Mouse (Mus musculus) fibroblast of lung, adult 2 months (primary cell): ENCODE results near the gene Gm12248.
"Not testable (repeated sequence)": the region's sequence is repeated elsewhere in the genome, so short reads cannot be mapped to it uniquely, and the experiment has no call there.

ENCODE experiments used
- DNase-seq: peaks from one replicate; pipeline ENCODE4 v3.0.0-alpha.2; 2011; ENCODE audit warnings: low read depth

Gene Gm12248

DNA sequence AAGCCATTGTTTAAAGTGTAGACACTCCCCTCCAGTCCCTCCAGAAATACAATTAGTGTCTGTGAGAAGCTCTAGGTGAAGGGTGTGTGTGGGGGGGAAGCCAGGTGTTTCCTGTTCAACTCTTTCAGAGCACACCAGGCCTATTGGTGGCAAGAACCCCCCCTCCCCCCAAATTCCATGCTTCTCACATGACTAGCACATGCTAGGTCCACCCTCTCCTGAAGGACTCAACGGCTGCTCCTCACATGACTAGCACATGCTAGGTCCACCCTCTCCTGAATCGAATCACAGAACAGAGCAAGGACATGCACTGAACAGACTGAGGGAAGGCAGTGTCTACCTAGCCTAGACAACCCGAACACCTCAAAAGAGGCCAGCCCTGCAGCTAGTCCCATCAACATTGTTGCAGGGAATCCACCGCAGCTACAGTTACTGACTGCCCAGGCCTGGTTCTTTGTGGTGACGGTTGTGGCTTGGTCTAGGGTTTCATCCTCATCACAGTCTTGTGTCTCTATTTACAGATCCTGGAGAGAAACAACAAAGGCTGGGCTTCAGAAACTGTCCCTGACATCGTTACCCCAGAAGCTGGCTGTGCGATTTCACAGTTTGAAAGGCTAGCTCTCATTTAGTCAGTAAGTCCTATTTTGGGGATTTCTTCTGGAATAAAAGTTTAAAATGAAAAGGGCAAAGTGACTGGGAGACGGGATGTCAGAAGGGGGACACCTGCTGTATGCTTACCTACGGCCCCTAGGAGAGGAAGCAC is 9.8 kb upstream of the Gm12248 start:
- DNase-seq = no peak

DNA sequence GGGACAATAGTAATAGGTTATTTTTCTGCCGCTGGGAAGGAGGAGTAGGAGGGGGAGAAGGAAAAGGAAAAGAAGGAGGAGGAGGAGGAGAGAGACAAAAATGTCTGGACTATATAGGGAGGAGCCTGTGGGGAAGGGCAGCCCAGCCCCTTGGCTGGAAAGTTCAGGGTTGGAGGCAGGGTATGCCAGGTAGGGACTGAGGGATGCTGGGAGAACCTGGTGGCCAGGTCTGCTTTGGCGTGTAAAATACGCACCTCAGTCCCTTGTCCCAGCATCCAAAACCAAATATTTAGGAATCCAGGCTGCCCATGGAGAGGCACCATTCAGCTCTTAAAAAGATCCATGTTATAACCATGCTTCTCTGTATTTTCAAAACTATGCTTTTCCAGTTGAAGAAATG is 9.2 kb upstream of the Gm12248 start:
- no peak for DNase-seq

DNA sequence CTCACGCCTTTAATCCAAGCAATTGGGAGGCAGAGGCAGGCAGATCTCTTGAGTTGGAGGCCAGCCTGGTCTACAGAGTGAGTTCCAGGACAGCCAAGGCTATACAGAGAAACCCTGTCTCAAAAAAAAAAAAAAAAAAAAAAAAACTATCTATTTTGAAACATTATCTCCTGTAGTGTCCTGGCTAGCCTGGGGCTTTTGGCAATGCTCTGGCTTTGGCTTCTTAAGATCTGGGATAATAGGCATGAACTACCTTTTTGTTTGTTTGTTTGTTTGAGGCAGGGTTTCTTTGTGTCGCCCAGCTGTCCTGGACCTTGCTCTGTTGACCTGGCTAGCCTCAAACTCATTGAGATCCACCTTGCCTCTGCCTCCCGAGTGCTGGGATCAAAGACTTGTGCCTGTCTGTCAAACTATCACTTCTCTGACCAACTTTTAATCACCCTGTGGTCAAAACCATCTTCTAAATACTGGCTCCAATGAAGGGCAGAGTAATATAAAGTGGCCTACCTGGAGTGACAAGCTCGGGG is 8.3 kb upstream of the Gm12248 start:
- no peak for DNase-seq

DNA sequence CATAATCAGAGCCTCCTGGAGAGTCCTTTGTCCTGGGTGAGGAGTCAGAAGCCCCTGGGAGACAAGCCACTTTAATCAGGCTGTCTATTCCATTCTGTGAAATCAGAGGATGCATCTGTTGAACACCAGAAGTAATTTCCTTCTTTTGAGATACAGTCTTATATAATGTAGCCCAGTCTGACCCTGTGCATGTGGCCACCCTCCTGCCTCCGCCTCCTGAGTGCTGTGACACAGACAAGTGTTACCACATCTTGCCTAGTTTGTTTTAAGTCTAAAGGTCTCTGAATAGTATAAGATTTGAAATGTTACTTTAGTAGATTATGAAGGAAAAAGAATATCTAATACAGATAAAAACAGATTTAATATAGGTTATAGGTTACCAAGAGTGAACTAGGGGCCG is 7.1 kb upstream of the Gm12248 start:
- DNase-seq = no peak

DNA sequence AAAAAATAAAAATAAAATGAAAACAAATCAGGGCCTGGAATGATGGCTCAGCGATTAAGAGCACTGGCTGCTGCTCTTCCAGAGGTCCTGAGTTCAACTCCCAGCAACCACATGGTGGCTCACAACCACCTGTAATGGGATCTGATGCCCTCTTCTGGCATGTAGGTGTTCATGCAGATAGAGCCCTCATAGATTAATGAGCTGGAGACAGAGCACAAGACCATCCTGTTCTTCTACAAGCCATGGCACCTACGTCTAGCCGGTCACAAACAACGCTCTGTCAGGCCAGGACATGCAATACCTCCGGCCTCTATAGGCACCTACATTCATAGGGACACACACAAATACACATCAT is 5.4 kb upstream of the Gm12248 start:
- DNase-seq = not testable (repeated sequence)

DNA sequence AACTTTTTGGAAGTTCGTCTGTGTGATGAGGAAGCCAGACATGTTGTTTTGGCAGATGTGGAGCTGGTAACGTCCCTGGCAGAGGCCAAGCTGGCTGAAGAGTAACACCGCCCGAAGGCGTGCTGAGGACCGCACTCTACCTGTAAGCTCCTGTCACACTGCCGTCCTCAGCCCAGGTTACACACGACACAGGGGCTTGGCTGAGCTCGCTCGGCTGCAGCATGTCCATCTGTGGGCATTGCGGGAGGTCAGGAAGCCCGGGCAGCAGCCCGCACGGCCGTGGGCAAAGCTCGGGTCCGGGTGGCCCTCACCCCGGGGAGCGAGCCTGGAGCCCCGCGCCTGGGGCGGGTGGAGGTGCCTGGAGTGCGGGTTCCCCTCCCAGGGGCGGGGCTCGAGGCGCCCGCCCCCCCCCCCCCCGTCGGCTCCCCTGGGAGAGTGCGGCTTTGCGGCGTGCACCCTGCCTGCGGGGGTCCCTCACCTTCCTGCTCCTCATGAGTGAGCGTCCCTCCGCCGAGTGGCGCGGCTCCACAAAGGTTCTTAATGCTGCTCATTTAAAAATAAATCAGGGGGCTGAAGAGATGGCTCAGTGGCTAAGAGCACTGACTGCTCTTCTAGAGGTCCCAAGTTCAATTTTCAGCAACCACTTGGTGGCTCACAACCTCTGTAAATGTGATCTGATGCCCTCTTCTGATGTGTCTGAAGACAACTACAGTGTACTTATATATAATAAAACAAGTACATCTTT is 4.9 kb upstream of the Gm12248 start:
- no peak for DNase-seq

DNA sequence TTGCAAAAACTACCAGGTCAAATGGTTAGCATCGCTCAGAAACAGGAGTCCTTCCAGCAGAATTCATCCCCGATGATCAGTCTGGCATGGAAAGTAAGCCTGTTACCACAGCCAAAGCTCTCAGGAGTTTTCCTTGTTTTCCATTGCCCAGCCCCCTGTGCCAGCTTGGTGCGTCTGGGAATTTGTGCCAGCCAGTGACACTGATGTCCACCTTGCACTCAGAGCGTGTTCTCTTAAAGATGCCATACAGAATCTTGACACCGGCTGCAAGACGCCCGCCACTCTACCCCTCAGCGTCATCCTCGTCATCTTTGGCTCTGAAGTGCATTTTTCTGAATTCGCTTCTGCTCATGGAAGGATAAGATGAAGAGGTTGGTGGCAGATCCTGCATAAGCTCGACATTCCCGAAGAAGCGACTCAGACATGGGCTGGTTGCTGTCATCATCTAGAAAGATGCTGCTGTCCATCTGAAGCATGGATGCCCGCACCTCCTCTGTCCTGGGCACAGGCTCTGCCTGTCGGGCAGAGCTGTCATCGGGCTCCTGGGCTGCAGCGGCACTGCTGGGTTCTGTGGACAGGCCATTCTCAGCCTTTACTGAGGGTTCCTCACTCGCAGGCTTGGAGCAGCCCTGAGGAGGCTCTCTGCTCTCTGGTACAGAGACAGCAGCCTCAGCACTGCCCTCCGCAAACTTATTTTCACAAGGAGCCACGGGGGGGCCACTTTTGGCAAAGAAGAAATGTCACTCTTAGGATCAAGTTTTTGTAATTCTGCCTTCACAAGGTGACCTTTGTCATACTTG is 4.1 kb upstream of the Gm12248 start:
- no peak for DNase-seq

DNA sequence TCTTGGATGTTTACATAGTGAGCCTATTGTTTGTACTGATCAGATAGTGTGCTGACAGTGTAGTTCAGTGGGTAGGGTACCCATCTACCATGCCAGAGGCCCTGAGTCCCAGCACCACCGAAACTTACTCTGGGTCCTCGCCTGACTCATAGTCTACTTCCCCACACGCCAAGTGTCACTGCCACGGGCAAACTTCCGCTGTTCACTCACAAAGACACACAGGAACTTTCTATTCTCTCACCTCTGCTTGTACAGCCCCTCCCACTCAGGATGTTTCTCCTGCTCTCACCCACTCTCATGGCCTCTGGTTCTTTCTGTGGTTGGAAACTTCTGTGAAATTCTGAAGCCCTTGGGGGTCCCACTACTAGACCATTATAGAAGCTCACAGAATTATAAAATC is 3.2 kb upstream of the Gm12248 start:
- DNase-seq = no peak

DNA sequence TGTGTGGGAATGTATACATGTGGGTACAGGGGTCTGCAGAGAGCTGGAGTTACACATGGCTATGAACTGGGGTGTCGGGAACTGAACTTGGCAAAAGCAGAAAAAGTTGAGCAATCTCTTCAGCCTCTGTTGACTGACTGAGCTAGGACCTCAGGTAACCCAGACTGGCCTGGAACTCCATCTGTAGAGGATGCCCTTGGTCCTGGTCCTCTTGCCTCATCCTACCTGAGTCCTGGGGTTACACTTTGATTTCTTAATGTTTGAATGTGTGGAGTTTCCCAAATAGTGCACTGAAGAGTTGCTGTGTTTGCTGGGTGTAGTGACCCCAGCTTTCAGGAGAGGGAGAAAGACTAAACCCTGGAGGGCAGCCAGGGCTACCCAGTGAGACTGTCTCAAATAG is 2.6 kb upstream of the Gm12248 start:
- DNase-seq = no peak

DNA sequence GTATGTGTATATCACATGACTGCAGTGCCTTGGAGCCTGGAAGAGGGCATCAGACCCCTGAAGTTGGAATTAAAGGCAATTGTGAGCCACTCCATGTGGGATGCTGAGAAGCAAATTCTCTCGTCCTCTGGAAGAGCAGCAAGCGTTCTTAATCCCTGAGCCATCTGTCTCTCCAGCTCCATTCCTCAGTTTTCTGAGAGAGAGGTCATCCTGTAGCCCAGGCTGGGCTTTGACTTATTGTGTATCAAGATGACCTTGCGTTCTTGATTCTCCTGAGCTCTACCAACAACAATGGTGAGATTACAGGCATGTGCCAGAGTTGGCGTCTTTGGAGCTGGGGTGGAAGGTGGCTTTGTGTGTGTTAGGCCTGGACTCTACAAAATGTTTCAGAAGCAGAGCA is 1.8 kb upstream of the Gm12248 start:
- no peak for DNase-seq

DNA sequence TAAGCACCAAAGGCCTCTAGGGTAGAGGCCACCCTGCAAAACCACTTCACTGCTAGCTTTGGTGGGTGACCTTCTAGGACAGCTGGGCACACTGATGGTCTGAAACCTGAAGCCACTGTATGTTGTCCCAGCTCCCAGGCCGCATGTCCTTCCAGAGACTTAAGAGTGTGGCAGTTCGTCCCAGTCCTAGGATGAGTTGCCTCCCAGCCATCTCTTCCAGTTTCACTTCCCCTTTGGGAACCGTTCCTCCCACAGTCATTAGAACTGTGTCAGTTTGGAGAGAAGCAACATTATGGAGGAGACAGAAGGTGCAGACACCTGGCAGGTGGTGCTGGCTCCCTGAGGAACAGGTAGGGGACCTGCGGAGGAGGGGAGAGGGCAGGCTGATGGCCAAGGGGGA is 393 bp downstream of the Gm12248 start:
- DNase-seq = no peak

DNA sequence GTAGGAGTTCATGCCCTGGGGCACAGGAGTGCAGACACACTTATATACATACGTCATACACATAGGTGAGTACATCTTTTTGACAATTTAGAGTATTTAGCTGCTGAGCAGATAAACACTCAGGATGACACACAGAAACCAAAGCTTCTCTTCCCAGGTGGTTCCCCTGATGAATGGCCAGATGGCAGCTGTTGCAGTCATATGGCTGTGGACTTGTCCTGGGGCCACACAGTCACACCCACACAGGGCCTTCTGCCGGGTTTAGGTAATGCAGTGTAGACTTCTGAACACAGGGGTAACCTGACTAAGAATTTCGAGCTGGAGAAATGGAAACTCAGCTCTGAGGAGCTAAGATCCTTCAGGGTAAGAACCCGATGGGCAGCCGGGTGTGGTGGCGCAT is 11.2 kb downstream of the Gm12248 start:
- no peak for DNase-seq

DNA sequence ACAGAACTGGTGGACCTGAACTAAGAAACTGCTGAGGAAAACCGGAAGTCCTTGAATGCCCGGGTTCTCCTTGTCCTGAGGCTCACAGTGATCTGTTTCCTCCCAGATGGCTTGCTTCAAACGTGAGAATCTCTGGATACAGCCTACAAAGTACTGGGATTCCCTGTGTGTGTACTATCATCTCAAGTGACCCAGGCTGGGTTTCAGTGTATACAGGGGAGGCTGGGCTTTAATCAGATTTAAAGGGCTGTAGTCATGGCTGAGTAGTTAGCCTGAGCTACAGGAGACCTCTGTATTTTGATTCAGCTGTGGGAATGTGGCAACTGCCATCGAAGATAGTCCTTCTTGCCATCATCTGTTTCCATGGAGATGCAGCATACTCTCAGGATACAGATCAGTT is 15.7 kb downstream of the Gm12248 start:
- no peak for DNase-seq

DNA sequence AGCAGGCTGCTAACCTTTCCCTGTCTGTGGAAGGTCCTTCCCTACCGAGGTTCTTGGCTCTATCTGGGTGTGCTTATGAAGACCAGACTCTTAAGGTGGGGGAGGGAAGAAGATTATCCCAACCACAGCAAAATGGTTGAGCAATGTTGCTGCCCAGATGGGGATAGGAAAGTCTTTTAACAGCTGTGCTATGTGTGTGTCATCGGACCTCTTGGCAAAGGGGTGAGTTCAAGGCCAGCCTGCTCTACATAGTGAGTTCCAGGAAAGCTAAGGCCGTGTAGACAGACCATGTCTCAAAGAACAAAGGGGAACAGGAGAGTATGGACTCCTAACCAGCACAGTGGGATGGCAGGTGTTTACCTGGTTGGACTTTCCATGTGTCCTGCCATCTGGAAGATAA is 20.0 kb downstream of the Gm12248 start:
- DNase-seq = no peak

DNA sequence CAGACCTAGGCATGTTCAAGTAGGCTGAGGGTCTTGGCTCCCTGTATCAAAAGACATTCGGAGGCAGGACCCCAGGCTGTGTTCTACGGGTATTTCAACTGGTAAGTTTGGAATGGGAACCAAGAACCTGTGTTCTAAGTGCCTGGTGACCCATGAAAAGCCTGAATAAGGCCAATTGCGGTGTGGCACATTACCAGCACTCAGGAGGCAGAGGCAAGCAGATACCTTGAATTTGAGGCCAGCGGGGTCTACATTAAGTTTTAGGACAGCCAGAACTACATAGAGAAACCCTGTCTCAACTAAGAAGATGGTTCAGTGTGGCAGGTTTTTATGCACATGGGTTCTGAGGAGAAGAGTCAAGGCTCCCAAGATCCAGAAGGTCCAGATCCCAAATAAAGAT is 27.9 kb downstream of the Gm12248 start:
- no peak for DNase-seq

DNA sequence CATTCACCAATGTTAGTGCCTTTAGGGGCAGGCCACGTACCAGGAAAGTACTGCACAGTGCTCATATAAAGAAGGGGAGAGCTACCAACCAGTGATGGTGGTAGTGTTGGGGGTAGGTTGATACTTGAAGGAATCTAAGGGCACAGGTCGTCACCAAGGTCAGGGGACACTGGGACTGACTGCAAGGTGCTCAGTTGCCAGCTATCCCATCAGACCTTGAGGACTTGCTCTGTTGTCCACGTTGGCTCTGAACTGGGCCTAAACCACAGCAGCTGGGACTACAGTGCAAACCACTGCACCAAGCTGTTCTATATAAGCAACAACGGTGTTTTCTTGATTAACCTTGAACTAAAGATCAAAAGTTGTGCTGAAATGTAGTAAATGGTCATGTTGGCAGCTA is 30.3 kb downstream of the Gm12248 start:
- no peak for DNase-seq

DNA sequence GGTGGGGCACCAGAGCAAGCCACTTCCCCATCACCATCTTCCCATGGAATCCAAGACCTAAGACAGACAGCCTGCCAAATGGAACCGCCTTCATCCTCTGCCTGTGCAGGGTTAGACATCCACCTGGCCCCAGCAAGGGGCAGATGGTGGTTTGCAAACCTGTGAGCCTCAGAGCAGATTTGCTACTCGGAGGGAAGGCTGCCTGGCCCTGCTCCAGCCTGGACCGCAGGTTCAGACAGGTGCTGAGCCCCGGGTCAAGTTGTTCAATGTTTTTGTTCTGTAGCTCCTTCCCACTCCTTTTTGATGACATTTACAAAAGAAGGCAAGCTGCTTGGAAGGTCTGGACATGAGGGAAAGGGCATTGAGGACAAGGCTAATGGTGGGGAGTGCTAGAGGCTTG is 31.7 kb downstream of the Gm12248 start:
- not testable (repeated sequence) for DNase-seq

DNA sequence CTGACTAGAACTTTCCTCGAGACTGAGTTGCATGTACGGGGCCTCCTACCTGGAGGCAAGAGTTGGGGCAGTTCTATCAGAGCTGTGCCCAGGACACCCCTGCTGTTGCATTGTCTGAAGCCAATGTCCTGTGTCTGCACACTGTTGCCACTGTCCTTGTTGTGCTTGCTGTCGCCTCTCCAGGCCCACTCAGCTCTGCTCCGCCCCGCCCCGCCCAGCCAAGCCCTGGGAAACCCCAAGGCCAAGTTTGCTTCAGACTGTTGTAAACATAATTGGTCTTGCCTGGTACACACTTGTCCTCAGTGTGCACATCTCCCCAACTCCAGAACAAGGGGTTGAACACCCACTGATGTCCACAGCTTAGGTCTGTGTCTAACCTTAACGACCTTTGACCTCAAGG is 33.2 kb downstream of the Gm12248 start:
- DNase-seq = not testable (repeated sequence)

DNA sequence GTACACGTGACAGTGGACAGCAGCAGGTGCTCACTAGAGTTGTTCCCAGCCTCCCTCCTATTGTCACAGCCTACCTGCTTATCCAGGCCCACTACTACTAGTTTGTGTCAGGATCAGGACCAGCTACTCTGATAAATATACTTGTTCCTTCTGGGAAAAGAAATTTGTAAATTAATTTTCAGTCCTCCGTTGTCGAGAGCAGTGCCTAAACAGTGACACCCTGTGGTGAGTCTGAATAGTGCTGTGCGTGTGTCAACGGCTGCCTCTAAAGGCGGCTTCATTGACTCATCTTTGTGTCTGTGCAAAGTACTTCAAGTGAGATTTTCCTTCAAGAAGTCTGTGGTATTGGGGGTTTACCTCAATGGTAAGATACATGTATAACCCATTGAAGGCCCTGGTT is 35.5 kb downstream of the Gm12248 start:
- DNase-seq = no peak

DNA sequence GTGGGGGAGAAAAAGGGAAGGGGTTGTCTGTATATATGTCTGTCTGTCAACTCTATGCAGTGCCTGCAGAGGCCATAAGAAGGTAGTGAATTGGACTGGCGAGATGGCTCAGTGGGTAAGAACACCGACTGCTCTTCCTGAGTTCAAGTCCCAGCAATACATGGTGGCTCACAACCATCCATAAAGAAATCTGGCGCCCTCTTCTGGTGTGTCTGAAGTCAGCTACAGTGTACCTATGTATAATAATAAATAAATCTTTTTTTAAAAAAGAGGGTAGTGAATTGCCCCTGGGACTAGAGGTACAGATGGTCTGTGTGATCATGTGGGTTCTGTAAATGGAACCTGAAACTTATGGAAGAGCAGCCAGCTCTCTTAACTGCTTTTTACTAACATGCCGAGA is 46.5 kb downstream of the Gm12248 start:
- DNase-seq = no peak

DNA sequence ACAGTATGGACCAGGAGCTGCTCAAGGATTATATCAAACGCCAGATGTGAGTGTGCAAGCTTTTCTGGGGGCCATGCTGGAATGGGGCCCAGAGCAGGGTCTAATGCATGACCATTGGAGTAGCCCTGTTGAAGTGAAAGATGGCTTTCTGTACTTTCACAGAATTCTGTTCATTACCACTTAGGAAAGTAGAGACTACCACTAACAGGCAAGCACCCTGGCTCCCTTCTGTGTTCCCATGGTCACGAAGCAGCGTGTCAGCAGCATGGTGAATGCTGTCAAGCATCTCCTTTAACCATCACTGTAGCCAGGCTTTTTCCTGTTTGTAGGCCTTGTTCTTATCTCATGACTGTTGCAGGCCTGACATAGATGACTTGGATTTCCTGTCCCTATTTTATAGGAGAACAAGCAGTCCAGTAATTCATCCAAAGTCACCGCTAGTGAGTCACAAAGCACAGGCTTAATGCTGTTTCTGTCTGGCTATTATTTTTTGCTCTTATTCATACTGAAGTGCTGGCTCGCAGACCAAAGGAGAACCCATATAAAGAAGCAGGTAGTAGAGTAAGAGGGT is 50.0 kb downstream of the Gm12248 start:
- DNase-seq = no peak

DNA sequence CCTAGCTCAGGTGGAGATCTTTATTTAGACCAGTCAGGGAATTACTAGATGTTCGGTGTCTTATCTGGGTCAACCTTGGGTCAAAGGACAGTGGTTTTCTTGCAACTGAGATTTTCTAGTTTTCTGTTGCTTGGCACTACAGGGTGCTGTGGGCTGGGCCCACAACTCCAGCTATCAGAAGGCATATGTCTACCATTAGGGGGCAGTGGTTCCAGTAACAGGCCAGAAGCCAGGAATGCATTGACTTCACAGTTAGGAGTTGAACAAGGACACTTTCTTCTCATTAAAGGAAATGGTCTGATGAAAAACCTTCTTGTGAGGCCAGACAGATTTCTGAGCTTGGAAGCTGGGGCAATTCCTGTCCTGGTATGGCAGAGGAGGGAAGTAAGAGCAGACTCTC is 53.9 kb downstream of the Gm12248 start:
- no peak for DNase-seq

DNA sequence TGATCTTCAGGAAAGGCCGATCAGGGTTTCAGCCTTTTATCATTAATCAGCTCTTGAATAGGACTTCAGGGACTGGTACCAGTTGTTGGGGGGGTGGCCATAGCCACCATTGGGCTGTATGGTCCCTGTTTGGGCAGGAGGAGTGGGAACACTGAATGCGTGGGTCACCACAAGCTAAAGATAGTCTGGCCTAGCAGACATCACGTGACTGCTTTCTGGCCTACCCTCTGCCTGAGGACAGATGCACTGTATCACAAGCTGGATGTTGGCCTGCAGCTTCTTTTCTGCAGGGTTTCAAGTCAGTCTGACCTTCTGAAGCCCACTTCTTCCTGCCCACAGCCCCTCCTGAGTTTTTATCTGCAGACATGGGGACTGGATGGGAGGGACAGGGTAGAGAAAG is 59.3 kb downstream of the Gm12248 start:
- DNase-seq = no peak
